Mouse (Mus musculus) myocyte (in vitro differentiated cells): ENCODE results near the gene Lrmda.

Experiments used
- MYOG ChIP-seq, 3 experiments: IDR thresholded peaks; one replicate each; pipeline ENCODE4 v1.6.1; 2011; ENCODE audit warnings: control low read depth in 2 of 3, low read depth in 2 of 3, mild to moderate bottlenecking in 2 of 3; ENCODE audit not compliant: insufficient read length in 2 of 3, control insufficient read depth in 1 of 3, insufficient read depth in 1 of 3
- POLR2A ChIP-seq: IDR thresholded peaks from one replicate; pipeline ENCODE4 v1.6.1; 2011; ENCODE audit warnings: low read depth, mild to moderate bottlenecking, control low read depth, moderate library complexity; ENCODE audit not compliant: insufficient read length
- USF1 ChIP-seq: IDR thresholded peaks from one replicate; pipeline ENCODE4 v1.6.1; 2011; ENCODE audit warnings: low read depth, mild to moderate bottlenecking, control low read depth, moderate library complexity

DNA sequence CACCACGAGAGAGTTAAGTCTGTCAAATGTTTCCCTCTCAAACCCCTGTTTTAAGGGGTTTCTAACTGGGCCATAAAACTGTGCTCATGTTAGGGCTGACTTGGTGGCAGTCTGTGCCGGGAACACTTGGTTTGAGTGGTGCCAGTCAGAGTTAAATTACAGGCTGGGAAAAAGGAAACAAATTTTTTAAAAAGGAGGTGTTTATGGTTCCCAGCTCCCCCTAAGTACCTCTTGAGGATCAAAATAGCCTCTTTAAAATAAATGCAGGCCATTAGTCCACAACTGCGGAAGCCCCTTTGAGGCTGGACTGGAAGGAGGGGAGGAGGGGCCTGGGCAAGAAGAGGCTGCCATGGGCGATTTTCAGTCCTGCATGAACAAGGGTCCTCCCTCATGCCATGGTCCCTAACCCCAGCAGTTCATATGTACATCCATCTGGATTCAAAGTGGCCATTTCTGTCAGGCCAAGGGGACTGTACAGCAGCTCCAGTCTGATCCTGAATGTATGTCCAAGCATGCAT, 416.4 kb downstream of the Lrmda start:
- TF ChIP-seq POLR2A (no peak), USF1 (no peak), MYOG (IDR thresholded peaks at IDR 0.05; ENCODE audit: control insufficient read depth in 1 of 3, insufficient read depth in 1 of 3, insufficient read length in 2 of 3, low read depth in 2 of 3) (no peak)
